Mouse (Mus musculus) neural tube, embryonic 12.5 days (tissue): ENCODE measurements around the gene Mbnl1. TPM values are rescaled to one million over a fixed set of nuclear protein-coding genes. Genes with fewer than 3 reads are reported as not detected.

Experiments
- ATAC-seq: fragments of 200-750 bp; cut with Nextera tagmentation; 2 replicates; pipeline ENCODE4 v1.8.0; 2017; ENCODE audit warnings: low read depth, mild to moderate bottlenecking, moderate TSS enrichment, moderate library complexity; ENCODE audit not compliant: low FRiP score
- H3K27ac ChIP-seq: fragments of 300-500 bp; sonication (generic); 2 replicates; pipeline ENCODE4 v1.5.1; 2016
- H3K27me3 ChIP-seq: fragments of 300-500 bp; sonication (generic); replicated peaks from 2 replicates; pipeline ENCODE4 v1.6.1; 2016; ENCODE audit warnings: mild to moderate bottlenecking
- H3K36me3 ChIP-seq: fragments of 300-500 bp; sonication (generic); 2 replicates; pipeline ENCODE4 v1.6.1; 2016; ENCODE audit warnings: mild to moderate bottlenecking
- H3K4me1 ChIP-seq: fragments of 300-500 bp; sonication (generic); 2 replicates; pipeline ENCODE4 v1.6.1; 2016
- H3K4me2 ChIP-seq: fragments of 300-500 bp; sonication (generic); replicated peaks from 2 replicates; pipeline ENCODE4 v1.6.1; 2016; ENCODE audit warnings: mild to moderate bottlenecking
- H3K4me3 ChIP-seq: fragments of 300-500 bp; sonication (generic); 2 replicates; pipeline ENCODE4 v1.5.1; 2016
- H3K9ac ChIP-seq: fragments of 300-500 bp; sonication (generic); 2 replicates; pipeline ENCODE4 v1.6.1; 2016; ENCODE audit warnings: mild to moderate bottlenecking
- H3K9me3 ChIP-seq: fragments of 300-500 bp; sonication (generic); 2 replicates; pipeline ENCODE4 v1.6.1; 2016; ENCODE audit warnings: mild to moderate bottlenecking
- WGBS: fragments of 180-500 bp; shearing (Covaris S2); methylation state at CpG from one replicate; pipeline ENCODE4 v1.1.7; 2016; 5-methylcytosine and 5-hydroxymethylcytosine counted together
- polyA plus RNA-seq: library from polyadenylated mRNA; unstranded; fragments of >200 nt; fragmentation: Nextera tagmentation; extraction: Ambion mirVana; gene quantifications from 2 replicates; pipeline ENCODE4 v1.2.1, GENCODE M21; 2016

Gene Mbnl1
- polyA plus RNA-seq, 1 experiment from 2014 or later: 45.6 TPM

DNA sequence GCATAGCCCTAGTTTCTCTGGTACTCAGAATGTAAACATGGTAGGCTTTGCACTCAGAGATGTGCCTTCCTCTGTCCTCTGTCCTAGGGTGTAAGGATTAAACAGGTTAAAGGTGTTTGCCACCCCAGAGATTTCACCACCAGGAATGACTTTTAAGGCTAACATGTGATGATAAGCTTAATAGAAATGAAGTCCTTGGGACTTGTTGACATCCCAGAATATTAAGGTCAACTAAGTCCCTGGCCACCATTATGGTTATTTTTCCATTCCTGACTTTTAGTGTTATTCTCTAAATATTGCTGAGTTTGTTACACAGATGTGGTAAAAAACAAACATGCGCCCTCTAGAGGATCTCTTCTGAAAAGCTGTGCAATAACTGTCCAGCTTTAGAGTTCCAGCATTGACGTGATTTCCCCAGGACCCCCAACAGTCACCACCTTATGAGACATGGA is 136.3 kb downstream of the Mbnl1 start:
- Histone ChIP-seq H3K4me3 (no peak overlapping the region), H3K27me3 (no peaks in the 10 kb centered on the region), H3K4me2 (no peak overlapping the region), H3K9ac (no peak overlapping the region), H3K36me3 (no peaks in the 10 kb centered on the region), H3K27ac (no peak overlapping the region), H3K9me3 (no peaks in the 10 kb centered on the region), H3K4me1 (no peaks in the 10 kb centered on the region)
- WGBS: 11% methylated on average over 2 of the region's 2 CpGs
- no peak; the same call in 1 of the 2 replicates for ATAC-seq

DNA sequence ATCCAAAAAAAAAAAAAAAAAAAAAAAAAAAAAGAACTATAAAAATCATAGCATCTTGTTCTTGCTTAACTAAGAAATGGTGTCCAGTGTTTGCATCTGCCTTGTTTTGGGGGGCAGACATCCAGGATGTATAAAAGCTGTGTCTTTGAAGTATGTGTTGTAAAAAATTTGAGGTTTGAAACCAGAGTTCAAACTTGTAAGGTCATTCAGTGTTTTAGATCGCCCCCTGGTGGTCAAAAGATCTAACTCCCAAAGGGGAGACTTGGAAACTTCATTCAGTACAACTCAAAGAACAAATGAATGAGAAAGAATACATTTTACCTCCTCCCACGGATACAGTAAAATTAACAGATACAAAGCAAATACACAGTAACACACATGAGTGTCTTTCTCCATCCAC is 139.2 kb downstream of the Mbnl1 start:
- Histone ChIP-seq H3K4me3 (no peak overlapping the region), H3K27me3 (no peaks in the 10 kb centered on the region), H3K9me3 (no peaks in the 10 kb centered on the region), H3K4me2 (no peak overlapping the region), H3K4me1 (no peaks in the 10 kb centered on the region), H3K9ac (no peak overlapping the region), H3K27ac (no peak overlapping the region), H3K36me3 (0 out of 2 replicates have a peak, but pooled peaks cover 2% of the 10 kb centered on the region)
- ATAC-seq: no peak
- WGBS: 14% methylated on average over 2 of the region's 2 CpGs

DNA sequence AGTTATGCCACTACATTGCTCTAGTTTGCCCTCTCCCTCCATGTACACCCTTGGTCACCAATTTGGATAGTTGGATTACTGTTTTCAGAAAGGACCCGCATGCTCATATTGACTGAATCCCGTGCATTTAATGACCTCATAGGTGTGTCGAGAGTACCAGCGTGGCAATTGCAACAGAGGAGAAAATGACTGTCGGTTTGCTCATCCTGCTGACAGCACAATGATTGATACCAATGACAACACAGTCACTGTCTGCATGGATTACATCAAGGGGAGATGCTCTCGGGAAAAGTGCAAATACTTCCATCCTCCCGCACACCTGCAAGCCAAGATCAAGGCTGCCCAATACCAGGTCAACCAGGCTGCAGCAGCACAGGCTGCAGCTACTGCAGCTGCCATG is 140.5 kb downstream of the Mbnl1 start:
- 92% methylated on average over 7 of the region's 7 CpGs for WGBS
- Histone ChIP-seq H3K9me3 (no peaks in the 10 kb centered on the region), H3K4me3 (no peak overlapping the region), H3K9ac (no peak overlapping the region), H3K27me3 (no peaks in the 10 kb centered on the region), H3K36me3 (0 out of 2 replicates have a peak, but pooled peaks cover 2% of the 10 kb centered on the region), H3K4me2 (no peak overlapping the region), H3K4me1 (no peaks in the 10 kb centered on the region), H3K27ac (no peak overlapping the region)
- no peak for ATAC-seq

DNA sequence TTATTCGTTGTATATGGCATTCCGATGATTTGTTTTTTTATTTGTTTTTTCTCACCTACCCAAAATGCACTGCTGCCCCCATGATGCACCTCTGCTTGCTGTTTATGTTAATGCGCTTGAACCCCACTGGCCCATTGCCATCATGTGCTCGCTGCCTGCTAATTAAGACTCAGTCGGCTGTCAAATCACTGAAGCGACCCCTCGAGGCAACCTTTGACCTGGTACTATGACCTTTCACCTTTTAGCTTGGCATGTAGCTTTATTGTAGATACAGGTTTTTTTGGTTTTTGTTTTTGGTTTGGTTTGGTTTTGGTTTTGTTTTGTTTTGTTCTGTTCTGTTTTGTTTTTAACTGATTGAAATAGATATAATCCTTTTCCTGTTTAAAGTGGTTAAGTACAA is 141.9 kb downstream of the Mbnl1 start:
- no peaks in the 10 kb centered on the region for H3K9me3 ChIP-seq
- 86% methylated on average over 7 of the region's 7 CpGs for WGBS
- H3K9ac ChIP-seq: no peak overlapping the region
- no peak overlapping the region for H3K27ac ChIP-seq
- H3K4me3 ChIP-seq: no peak overlapping the region
- no peak for ATAC-seq
- no peaks in the 10 kb centered on the region for H3K27me3 ChIP-seq
- 0 out of 2 replicates have a peak, but pooled peaks cover 2% of the 10 kb centered on the region for H3K36me3 ChIP-seq
- H3K4me2 ChIP-seq: no peak overlapping the region
- H3K4me1 ChIP-seq: no peaks in the 10 kb centered on the region

DNA sequence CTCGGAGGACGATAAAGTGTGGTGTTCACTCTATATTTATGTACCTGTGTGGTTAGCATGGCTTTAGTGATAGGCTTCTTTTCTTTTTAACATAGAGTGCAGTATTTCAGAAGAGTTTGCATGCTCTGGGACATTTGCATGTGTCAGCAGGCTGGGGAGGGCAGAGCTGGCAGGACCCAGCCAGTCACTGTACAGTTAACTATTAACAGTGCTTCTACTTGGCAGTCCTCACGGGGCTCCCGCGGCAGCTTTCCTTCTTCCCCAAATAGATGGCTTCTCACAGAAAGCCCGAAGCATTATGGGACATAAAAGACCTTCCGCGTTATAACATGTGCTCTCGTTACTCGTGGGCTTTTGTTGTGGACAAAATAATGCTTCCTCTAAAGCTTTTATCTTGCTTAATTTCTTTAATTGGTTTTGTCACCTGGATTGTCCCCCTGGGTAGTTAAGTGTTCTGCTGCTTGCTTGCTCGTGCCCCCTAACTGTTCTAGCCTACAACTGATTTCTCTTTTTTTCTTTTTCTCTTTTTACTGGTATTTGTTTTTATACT is 142.5 kb downstream of the Mbnl1 start:
- Histone ChIP-seq H3K27ac (no peak overlapping the region), H3K36me3 (0 out of 2 replicates have a peak, but pooled peaks cover 2% of the 10 kb centered on the region), H3K4me3 (no peak overlapping the region), H3K27me3 (no peaks in the 10 kb centered on the region), H3K4me2 (no peak overlapping the region), H3K9me3 (no peaks in the 10 kb centered on the region), H3K9ac (no peak overlapping the region), H3K4me1 (no peaks in the 10 kb centered on the region)
- 55% methylated on average over 11 of the region's 11 CpGs for WGBS
- no peak for ATAC-seq

DNA sequence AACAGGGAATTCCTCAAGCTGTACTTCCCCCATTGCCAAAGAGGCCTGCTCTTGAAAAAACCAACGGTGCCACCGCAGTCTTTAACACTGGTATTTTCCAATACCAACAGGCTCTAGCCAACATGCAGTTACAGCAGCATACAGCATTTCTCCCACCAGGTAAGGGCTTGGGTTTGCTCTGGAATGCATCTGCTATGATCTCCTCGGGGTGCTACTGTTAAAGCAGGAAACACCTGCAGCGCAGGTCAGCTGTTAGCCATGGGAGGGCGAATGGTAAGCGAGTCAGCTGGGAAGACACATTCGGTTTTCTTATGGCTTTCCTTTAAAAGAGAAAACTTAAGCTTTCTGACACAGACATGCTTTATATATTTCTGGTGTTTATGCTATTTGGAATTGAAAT is 143.0 kb downstream of the Mbnl1 start:
- Histone ChIP-seq H3K27me3 (no peaks in the 10 kb centered on the region), H3K27ac (no peak overlapping the region), H3K36me3 (0 out of 2 replicates have a peak, but pooled peaks cover 2% of the 10 kb centered on the region), H3K4me3 (no peak overlapping the region), H3K9ac (no peak overlapping the region), H3K4me2 (no peak overlapping the region), H3K9me3 (no peaks in the 10 kb centered on the region), H3K4me1 (no peaks in the 10 kb centered on the region)
- ATAC-seq: no peak
- 68% methylated on average over 7 of the region's 7 CpGs for WGBS

DNA sequence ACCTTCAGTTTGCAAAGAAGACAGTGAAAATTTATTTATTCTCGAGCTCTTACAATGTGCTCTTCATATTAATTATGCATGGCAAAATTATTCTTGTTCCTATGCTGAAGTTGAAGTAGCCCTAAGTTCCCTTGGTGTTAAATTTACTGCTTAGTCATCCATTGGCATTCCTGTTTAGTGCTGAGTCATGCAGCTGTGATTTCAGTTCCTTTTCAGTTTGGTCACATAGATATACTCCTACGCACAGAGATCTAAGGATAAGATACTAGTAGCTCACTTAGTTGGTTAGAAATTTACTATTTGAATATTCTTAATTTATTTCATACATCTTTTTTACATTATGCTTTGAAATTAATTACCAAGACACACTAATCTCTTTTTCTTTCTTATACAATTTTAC is 143.5 kb downstream of the Mbnl1 start:
- WGBS: 82% methylated on average over 2 of the region's 2 CpGs
- H3K4me1 ChIP-seq: peaks cover 2% of the 10 kb centered on the region; the same call in 1 of the 2 replicates
- H3K27me3 ChIP-seq: no peaks in the 10 kb centered on the region
- H3K9me3 ChIP-seq: no peaks in the 10 kb centered on the region
- H3K4me3 ChIP-seq: no peak overlapping the region
- no peak overlapping the region for H3K9ac ChIP-seq
- ATAC-seq: no peak
- no peak overlapping the region for H3K4me2 ChIP-seq
- H3K27ac ChIP-seq: no peak overlapping the region
- 0 out of 2 replicates have a peak, but pooled peaks cover 2% of the 10 kb centered on the region for H3K36me3 ChIP-seq

DNA sequence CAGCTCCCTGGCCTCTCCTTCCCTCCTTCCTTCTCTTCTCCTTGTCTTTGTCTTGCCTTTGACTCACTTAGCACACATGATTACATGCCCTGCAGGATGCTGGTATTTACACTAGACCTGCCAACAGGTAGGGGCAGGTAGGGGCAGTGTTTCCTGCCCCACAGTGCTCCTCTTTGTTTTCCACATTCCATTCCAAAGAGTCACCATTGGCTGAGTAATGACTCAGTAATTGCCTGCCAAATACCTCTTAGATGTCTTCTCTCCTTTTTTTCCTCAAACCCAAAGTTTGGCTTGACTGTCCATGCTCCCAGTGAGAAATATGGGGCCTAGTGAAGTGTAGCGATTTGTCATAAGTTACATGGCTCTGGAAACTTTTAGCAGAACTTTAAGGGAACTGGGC is 145.0 kb downstream of the Mbnl1 start:
- WGBS: 85% methylated on average over 1 of the region's 1 CpGs
- no peak overlapping the region for H3K27ac ChIP-seq
- ATAC-seq: no peak

DNA sequence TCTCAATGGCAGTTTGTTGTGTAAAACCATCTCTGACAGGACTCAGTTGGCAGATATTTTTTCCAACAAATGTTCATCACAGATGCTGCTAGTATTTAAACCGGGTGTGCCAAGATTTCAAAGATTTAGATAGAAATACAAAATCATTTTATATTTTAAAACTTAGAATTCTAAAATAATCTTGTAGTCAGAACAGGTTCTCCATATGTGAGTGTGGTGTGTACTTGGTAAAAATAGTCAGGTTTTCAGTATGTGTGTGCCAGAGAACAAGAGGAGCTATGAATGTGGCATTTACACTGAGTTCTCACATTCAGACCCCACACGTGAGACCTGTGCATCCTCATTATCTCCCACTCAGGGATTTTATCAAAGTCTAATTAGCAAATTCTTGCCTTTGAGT is 147.6 kb downstream of the Mbnl1 start:
- H3K27ac ChIP-seq: no peak overlapping the region
- WGBS: 86% methylated on average over 2 of the region's 2 CpGs
- H3K27me3 ChIP-seq: no peaks in the 10 kb centered on the region
- no peak overlapping the region for H3K4me3 ChIP-seq
- no peak overlapping the region for H3K4me2 ChIP-seq
- peaks cover 2% of the 10 kb centered on the region; the same call in 1 of the 2 replicates for H3K4me1 ChIP-seq
- no peak for ATAC-seq
- no peak overlapping the region for H3K9ac ChIP-seq
- H3K9me3 ChIP-seq: no peaks in the 10 kb centered on the region
- 0 out of 2 replicates have a peak, but pooled peaks cover 2% of the 10 kb centered on the region for H3K36me3 ChIP-seq

More for the DNA sequence above, 145.0 kb downstream of the Mbnl1 start:
- no peak overlapping the region for H3K4me3 ChIP-seq
- peaks cover 2% of the 10 kb centered on the region; the same call in 1 of the 2 replicates for H3K4me1 ChIP-seq
- H3K27me3 ChIP-seq: no peaks in the 10 kb centered on the region
- H3K9ac ChIP-seq: no peak overlapping the region
- H3K36me3 ChIP-seq: 0 out of 2 replicates have a peak, but pooled peaks cover 2% of the 10 kb centered on the region
- H3K9me3 ChIP-seq: no peaks in the 10 kb centered on the region
- H3K4me2 ChIP-seq: no peak overlapping the region

DNA sequence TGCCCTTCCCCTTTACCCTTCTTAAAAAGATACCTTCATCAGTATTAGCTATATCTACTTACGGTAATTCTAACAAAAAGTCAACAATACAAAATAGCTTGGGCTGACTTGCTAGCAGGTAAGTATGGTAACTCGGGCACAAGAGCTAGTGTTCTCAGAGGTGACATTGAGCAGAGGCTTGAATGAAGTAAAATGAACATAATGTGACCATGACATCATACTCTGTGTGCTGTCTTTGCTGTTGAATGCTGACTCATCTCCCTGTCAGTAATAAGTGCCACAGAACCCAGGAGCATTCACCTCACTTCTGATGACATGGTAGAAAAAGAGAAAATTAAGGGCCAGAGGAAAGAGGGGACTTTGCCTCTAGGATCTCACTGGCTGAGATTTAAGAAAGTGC is 158.6 kb downstream of the Mbnl1 start:
- no peak overlapping the region for H3K9ac ChIP-seq
- H3K4me3 ChIP-seq: no peak overlapping the region
- no peaks in the 10 kb centered on the region for H3K27me3 ChIP-seq
- no peak for ATAC-seq
- H3K36me3 ChIP-seq: peaks cover 3% of the 10 kb centered on the region; the same call in 1 of the 2 replicates
- H3K4me2 ChIP-seq: no peak overlapping the region
- 95% methylated on average over 2 of the region's 2 CpGs for WGBS
- no peaks in the 10 kb centered on the region for H3K4me1 ChIP-seq
- H3K9me3 ChIP-seq: no peaks in the 10 kb centered on the region
- H3K27ac ChIP-seq: no peak overlapping the region

DNA sequence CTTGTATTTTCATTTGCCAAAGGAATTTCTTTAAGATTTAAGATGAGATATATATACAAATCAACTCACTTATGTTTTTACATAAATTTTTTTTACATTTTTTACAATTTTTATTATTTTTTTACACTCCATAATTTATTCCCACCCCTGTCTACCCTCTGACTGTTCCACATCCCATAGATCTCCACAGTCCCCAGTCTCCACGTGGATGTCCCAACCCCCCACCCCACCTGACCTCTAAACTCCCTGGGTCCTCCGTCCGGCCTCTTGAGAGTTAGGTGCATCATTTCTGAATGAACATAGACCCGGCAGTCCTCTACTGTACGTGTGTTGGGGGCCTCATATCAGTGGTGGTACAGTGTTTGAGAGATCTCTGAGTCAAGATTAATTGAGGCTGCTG is 159.1 kb downstream of the Mbnl1 start:
- 90% methylated on average over 5 of the region's 5 CpGs for WGBS
- no peaks in the 10 kb centered on the region for H3K27me3 ChIP-seq
- no peak overlapping the region for H3K27ac ChIP-seq
- no peaks in the 10 kb centered on the region for H3K4me1 ChIP-seq
- H3K9ac ChIP-seq: no peak overlapping the region
- peaks cover 3% of the 10 kb centered on the region; the same call in 1 of the 2 replicates for H3K36me3 ChIP-seq
- no peak overlapping the region for H3K4me2 ChIP-seq
- no peaks in the 10 kb centered on the region for H3K9me3 ChIP-seq
- 0 out of 2 replicates have a peak, but pooled peaks have one; percentile 41 for ATAC-seq
- no peak overlapping the region for H3K4me3 ChIP-seq

DNA sequence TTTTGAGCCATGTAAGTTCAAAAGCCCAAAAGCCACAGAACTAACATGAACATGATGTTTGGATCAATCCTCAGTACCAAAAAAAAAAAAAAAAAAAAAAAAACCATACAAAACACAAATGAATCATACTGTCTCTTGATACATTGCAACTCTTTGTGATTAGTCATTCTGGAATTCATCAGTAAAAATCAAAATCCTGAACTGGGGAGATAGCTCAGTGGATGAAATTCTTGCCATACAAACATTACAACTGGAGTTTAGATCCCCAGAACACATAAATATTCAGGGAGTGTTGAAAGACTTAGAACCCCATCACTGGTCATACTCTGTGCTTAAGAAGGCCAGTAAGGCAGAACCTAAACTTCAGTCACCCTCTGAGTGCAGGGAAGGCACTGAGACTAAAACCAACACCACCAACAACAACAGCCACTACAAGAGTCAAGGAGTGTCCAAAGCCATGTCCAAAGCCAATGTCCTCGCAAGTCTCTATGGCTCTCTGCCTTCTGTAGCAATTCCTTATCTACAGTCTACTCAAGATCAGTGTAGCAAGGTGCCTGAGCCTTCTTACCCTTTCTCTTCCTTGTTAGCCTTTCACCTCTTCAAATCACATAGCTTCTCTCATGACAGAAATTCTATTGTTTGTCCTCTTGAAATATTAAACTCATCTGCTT is 160.3 kb downstream of the Mbnl1 start:
- no peak overlapping the region for H3K27ac ChIP-seq
- H3K36me3 ChIP-seq: peaks cover 3% of the 10 kb centered on the region; the same call in 1 of the 2 replicates
- no peak for ATAC-seq
- H3K4me1 ChIP-seq: no peaks in the 10 kb centered on the region
- no peaks in the 10 kb centered on the region for H3K9me3 ChIP-seq
- H3K27me3 ChIP-seq: no peaks in the 10 kb centered on the region
- H3K4me3 ChIP-seq: no peak overlapping the region
- no peak overlapping the region for H3K9ac ChIP-seq
- WGBS: 97% methylated on average over 1 of the region's 1 CpGs
- H3K4me2 ChIP-seq: no peak overlapping the region
